Mouse (Mus musculus): ENCODE results near the gene Emp3. TPM values are rescaled to one million over a fixed set of nuclear protein-coding genes. Genes with fewer than 3 reads are reported as not detected.
A peak's percentile ranks its signal among the peaks of the same experiment; 100 is the strongest.
"Not testable (repeated sequence)": the region's sequence is repeated elsewhere in the genome, so short reads cannot be mapped to it uniquely, and the experiment has no call there.

The Emp3 gene
- total RNA-seq (2021): 10 to 100 TPM; 85.8 to 88.0 TPM
- long read RNA-seq, experiment 1, transcript Emp3-201 (5 exons, 736 nt): major isoform, 36 of 44 reads
- long read RNA-seq, experiment 1, partial matches to known transcripts: 2 of 44 reads
- long read RNA-seq, experiment 1, other reads (novel, unspliced or antisense): 3 of 44 reads
- long read RNA-seq, experiment 2, transcript Emp3-201 (5 exons, 736 nt): major isoform, 32 of 42 reads
- long read RNA-seq, experiment 2, partial matches to known transcripts: 5 of 42 reads
- long read RNA-seq, experiment 2, other reads (novel, unspliced or antisense): 1 of 42 reads

DNA sequence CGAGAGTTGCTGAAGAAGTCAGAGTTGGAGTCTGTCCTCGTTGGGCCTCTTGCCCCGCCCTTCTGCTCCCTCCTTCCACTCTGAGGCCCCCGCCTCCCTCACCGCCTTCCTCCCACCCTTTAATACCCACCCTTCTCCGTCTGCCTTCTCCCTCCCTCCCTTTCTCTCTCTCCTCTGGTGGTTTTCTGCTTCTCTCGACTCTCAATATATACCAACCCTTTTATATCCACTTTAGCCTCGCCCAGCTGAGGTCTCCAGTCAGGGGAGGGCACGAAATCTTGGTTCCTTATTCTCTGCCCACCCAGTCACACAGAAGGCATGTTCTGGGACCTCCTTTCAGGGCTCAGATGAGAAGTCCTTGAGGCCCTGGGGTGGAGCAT is at the start of gene Emp3:
Gene Emp3 (minus strand): TSS at position 163 of the 380 bp plus-strand sequence.
- DNase-seq (ENCODE audit: low spot score in 2 of 2): peak in 1 of 2 experiments; percentile 80

DNA sequence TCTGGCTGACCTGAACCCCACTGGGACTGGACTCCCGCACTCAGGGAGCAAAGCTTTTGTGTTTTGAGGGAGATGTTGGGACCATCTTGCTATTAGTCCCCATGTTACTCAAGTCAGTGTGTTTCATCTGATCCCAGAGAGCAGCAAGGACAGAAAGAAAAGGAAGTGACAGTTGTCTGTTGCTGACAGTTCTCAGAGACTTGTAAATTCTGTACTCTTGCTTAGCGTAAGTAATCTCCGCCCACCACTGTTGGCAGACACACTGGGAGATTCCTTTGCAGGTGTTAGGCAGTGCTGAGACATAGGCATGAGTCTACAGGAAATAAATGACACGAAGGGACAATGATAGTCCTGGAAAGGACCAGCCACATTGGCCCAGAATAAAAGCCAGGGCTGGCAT is 35.4 kb upstream of the Emp3 start:
- no peak for DNase-seq (ENCODE audit: low spot score in 2 of 2)

- no peak for DNase-seq (ENCODE audit: low spot score in 2 of 2)
Measured at GRCm38 (mm10) chr7:45949061-45949460, 27.9 kb upstream of the Emp3 start.

DNA sequence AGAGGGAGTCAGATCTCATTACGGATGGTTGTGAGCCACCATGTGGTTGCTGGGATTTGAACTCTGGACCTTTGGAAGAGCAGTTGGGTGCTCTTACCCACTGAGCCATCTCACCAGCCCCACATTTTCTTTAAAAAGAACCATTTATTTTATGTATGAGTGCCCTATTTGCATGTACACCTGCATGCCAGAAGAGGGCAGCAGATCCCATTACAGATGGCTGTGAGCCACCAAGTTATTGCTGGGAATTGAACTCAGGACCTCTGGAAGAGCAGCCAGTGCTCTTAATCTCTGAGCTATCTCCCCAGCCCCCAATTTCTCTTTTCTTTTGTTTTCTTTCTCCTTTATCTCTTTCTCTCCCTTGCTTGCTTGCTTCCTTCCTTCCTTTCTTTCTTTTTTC is 22.1 kb upstream of the Emp3 start:
- DNase-seq (ENCODE audit: low spot score in 2 of 2): not testable (repeated sequence)

DNA sequence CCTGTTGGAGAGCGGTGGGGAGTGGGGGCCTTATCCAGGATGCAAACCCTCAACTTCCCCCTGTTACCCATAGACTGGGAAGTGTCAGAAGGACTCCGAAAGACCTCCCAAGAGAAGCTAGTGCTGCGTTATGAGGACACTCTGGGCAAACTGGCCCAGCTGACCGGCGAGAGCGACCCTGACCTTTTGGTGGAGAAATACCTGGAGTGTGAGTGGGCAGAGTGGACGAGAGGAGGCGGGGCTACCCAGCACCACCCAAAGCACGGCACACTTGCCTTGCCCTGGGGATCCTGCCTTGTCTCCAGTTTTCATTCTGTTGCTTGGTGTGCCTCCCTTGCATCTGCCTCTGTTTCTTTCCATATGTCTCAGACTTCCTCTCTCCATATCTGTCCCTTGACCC is 20.8 kb upstream of the Emp3 start:
- DNase-seq (ENCODE audit: low spot score in 2 of 2): no peak

- DNase-seq (ENCODE audit: low spot score in 2 of 2): no peak
Measured at GRCm38 (mm10) chr7:45939836-45940235, 18.6 kb upstream of the Emp3 start.

- peak in 1 of 2 experiments; percentile 69 for DNase-seq (ENCODE audit: low spot score in 2 of 2)
Measured at GRCm38 (mm10) chr7:45935114-45935513, 13.9 kb upstream of the Emp3 start.

DNA sequence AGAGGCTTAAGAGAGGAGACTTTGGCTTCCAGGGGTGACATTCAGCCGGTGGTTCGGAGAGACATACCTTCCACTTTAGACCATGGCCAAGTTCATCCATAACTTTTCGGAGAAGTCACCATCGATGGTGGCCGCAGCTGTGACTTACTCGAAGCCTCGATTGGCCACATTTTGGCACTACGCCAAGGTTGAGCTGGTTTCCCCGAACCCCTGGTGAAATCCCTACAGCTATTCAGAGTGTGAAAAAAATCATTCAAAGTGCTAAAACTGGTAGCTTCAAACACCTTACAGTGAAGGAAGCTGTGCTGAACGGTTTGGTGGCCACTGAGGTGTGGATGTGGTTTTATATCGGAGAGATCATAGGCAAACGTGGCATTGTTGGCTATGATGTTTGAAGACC is 12.6 kb upstream of the Emp3 start:
- DNase-seq (ENCODE audit: low spot score in 2 of 2): not testable (repeated sequence)

DNA sequence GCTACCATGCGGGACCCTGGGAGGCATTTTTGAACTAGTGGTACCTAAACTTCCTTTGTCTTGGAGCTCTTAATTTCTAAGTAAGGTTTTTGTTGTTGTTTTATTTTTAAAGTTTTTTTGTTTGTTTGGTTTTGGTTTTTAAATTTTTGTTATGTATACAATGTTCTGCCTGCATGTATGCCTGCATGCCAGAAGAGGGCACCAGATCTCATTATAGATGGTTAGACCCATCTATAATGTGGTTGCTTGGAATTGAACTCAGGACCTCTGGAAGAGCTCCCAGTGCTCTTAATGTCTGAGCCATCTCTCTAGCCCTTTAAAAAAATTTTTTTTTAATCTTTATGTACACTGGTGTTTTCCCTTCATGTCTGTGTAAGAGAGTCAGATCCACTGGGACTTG is 8.5 kb upstream of the Emp3 start:
- no peak for DNase-seq (ENCODE audit: low spot score in 2 of 2)

DNA sequence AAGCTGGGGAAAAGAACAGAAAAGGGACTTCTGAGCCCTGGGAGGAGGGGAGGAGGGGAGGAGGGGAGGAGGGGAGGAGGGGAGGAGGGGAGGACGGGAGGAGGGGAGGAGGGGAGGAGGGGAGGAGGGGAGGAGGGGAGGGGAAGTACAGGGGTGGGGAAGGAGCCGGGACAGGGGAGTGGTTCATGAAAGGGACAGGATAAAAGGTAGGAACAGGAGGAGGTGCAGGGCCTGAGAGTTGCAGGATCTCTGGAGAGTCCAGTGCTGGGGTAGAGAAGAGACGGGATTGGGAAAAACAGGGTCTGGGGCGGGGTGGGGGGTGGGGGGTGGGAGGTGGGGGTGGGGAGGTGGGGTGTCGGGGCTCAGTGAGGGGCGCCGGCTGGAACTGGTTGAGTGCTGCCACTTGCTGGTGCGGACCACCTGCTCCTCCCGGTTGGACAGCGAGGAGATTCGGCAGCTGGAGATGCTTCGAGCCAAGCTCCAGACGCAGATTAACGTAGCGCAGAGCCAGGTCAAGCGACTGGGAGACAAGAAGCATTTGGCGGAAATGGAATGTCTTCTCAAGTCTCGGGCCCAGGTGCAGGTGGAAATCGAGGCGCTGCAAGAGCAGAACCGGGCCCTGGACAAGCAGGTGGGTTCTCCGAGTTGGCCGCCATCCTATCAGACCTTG is 7.6 kb upstream of the Emp3 start:
- DNase-seq (ENCODE audit: low spot score in 2 of 2): peak in 1 of 2 experiments; percentile 37

DNA sequence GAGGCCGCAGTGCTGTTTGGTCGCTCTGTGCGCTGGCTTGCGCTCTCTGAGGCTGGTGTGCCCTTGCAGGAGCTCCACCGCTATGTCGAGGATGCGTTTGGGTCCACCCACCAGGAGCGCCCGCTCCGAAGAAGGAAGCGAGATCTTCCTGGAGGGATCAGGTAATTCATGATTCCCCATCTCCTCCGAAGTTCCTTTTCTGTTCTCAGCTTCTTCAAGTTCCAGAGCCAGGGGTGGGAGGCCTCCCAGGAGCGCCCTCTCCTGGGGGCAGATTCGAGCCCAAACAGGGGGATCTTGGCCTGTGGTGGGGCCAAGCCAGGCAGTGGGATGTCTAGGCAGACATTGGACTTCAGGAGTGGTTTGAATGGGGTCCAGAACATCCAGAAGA is 3.2 kb upstream of the Emp3 start:
- DNase-seq (ENCODE audit: low spot score in 2 of 2): no peak

DNA sequence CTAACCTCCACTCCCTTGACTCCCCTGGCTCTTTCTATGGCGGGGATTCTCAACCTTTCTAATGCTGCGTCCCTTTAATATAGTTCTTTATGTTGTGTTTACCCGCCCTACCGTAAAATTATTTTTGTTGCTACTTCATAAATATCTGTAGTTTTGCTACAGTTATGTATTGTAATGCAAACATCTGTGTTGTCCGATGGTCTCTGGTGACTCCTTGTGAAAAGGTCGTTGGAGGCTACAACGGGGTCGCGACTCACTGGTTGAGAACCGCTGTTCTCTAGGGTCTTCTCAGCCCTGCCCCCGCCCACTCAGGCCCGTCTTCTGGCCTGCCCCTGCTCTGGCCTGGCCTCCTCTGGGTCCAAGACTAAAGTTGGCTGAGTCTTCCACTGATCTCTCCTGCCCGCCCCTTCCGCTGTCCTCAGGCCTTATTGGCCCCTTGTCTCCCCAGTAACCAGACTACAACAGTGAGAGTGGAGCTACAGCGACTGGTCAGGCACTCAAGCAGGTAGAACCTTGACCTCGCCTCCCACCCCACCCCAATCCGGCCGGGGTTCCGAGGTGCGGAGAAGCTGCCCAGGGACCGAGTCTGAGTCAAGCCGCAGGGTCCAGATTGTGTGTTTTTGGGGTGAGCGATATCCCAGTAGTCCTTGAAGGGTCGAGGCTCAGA is 2.7 kb upstream of the Emp3 start, which contains the start of gene Ccdc114:
Gene Ccdc114 (plus strand): TSS at position 311 of the 667 bp plus-strand sequence.
- DNase-seq (ENCODE audit: low spot score in 2 of 2): peak; percentile 63 to 82

GRCm38 (mm10) chr7:45922928-45923761 is 1.9 kb upstream of the Emp3 start:
- DNase-seq (ENCODE audit: low spot score in 2 of 2): peak; percentile 86 to 95

DNA sequence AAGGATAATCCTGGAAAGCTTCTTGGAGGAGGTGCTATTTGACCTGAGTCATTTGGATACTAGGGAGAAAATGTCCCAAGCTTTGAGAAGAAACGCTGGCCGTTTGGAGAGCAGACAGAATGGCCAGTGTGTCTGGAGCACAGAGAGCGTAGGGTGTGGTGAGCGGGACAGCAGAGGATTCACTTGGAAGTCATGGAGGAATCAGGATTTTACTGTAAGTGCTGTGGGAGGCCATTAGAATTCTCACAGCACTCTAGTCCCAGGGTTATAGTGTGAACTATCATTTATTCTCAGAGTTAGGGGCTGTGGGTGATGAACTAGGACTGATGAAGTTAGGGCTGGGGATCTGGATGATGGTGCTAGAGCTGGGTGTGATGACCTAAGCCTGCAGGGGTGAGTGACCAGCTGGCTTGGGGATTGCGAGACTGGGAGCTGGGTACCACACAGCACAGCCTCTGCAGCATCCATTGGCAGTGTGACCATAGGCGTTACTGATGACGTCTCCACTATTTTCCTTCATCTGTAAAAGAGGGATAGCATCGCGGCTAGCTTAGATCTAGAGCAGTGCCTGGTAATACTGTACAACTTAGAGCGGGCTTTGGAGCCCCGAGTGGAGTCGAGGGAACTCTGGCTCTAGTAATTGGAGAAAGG is 871 bp upstream of the Emp3 start:
- no peak for DNase-seq (ENCODE audit: low spot score in 2 of 2)

DNA sequence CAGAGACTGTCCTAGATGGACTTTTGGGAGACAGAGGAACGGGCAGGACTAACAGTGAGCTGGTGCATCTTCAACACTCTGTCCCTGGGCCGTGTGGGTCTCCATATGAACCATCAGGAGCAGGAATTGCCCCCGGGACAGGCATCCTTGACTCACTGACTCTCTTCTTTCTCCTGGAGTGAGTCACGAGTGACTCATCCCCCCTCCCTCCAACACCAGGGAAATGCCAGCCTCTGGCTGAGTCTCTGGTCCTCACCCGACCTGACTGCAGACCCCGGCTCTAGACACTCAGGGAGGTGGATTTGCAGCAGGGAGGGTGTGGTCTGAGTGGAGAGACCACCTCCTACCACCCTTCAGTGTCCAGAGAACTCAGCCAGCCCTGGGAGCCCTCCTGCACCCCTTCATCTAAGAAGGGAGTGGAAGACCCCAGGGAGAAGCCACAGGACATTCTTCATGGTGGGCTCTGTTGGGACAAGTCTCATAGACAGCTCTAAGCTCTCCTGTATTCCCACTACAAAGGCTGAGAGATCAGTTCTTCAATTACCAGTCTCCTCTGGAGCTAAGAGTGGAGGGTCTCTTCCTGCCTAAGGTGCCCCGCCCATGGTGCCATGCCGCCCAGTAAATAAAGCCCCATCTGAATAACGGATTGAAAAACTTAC is 492 bp downstream of the Emp3 start:
- DNase-seq (ENCODE audit: low spot score in 2 of 2): peak in 1 of 2 experiments; percentile 51

DNA sequence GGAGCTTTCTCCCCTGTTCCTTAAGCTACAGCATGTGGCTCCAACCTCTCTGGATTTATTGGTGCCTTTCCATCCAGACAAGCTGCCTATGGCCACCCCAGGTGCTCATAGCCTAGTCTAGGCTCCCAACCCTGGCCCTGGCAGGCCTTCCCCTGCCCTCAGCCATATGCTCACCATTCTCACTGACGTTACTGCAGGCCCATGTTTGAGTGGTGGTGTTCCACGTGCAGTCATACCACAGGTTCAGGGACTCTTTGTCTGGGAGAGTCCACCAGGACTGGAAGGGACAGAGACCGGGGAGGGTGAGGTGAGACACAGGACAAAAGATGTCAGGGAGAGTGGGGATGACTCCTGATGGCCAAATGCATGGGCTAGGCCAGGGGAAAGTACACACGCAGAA is 1.4 kb downstream of the Emp3 start:
- no peak for DNase-seq (ENCODE audit: low spot score in 2 of 2)

DNA sequence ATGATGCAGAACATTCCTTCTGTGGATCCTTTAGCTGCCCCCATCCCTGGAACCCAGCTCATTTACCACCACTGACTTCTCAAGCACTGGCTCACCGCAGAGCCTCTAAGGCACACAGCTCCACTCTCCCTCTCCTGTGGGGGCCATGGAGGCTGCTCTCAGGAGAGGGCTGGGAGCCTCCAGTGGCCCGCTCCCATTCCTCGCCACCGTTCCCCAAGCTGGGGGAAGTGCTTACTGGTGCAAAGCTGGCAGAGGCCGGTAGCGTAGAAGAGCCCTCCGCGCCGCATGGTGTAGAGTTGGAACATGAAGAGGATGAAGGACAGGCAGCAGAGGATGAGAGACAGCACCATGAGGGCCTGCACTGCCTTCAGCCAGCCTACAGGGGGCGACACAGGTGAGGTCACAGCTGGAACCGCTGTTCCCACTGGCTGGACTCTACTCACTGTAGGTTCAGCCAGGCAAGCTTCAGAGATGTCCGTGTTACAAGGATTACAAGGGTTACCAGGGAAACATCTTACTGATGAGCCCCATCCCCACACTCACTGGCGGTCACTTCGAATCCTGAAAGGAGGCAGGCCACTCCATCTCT is 2.0 kb downstream of the Emp3 start:
- DNase-seq (ENCODE audit: low spot score in 2 of 2): peak in 1 of 2 experiments; percentile 38

GRCm38 (mm10) chr7:45917926-45918325 is 3.3 kb downstream of the Emp3 start:
- DNase-seq (ENCODE audit: low spot score in 2 of 2): no peak

GRCm38 (mm10) chr7:45917004-45917704 is 4.0 kb downstream of the Emp3 start:
- peak in 1 of 2 experiments; percentile 33 for DNase-seq (ENCODE audit: low spot score in 2 of 2)

Measured in gastrocnemius, postnatal 4 days (tissue).